In genomic region chr4:137128152-137128551, GRCm38 (mm10) we compare ENCODE assay signal across 11 mouse cellular contexts.
A peak's percentile ranks its signal among the peaks of the same experiment; 100 is the strongest.
DNase-seq lines count a peak whose midpoint lies in the region; ATAC-seq and TF ChIP-seq lines count a peak whose summit lies in the region.
"Had no signal": no experiment of that assay in that cellular context is flagged by ENCODE, and none has a peak within 500 bp of the region (broad histone marks: within the 10 kb centered on the region; RNA-seq: fewer than 3 reads in every experiment).

No protein-coding gene starts in this region.

- no peak for TF ChIP-seq CTCF in kidney, adult 2 months (conservative IDR thresholded peaks at IDR 0.05; ENCODE audit: insufficient read depth, insufficient read length, low read depth, low read length)

- H3K4me2 ChIP-seq in forebrain, embryonic 16.5 days (ENCODE audit: low read length) = no peak overlapping the region
- no peak overlapping the region for H3K4me2 ChIP-seq in limb, embryonic 14.5 days (replicated peaks; ENCODE audit: low read depth, low read length, severe bottlenecking)
- H3K4me2 ChIP-seq in liver, embryonic 12.5 days = no peak overlapping the region

- no peak for TF ChIP-seq POLR2A in kidney, adult 2 months (IDR thresholded peaks at IDR 0.05; ENCODE audit: low read depth, low read length)
- no peak for TF ChIP-seq POLR2A in limb, embryonic 14.5 days (IDR thresholded peaks at IDR 0.05; ENCODE audit: borderline replicate concordance, extremely low read depth, insufficient read depth, insufficient read length)

- no peak overlapping the region for H3K27ac ChIP-seq in kidney, adult 2 months (ENCODE audit: insufficient read depth, low read depth, low read length)
- peak overlapping the region; percentile 66 for H3K27ac ChIP-seq in forebrain, embryonic 16.5 days (ENCODE audit: low read length)
- H3K27ac ChIP-seq in limb, embryonic 14.5 days (replicated peaks; ENCODE audit: low read depth, low read length) = no peak overlapping the region; the same call in 1 of the 2 replicates
- no peak overlapping the region for H3K27ac ChIP-seq in liver, embryonic 12.5 days
- H3K27ac ChIP-seq: macrophage had no signal

- H3K27me3 ChIP-seq in kidney, adult 2 months (replicated peaks; ENCODE audit: control insufficient read depth, insufficient read depth, low read length) = no peaks in the 10 kb centered on the region
- no peaks in the 10 kb centered on the region for H3K27me3 ChIP-seq in forebrain, embryonic 16.5 days (replicated peaks; ENCODE audit: control insufficient read depth, insufficient read depth, low read length)
- no peaks in the 10 kb centered on the region; the same call in 1 of the 2 replicates for H3K27me3 ChIP-seq in limb, embryonic 14.5 days (ENCODE audit: control insufficient read depth, insufficient read depth, low read length)
- H3K27me3 ChIP-seq in liver, embryonic 12.5 days (replicated peaks) = peaks cover 86% of the 10 kb centered on the region

- peak; percentile 56 for DNase-seq in kidney, postnatal 10 days
- no peak for DNase-seq in kidney, adult 2 months
- DNase-seq in embryo, embryonic 10.5 days (ENCODE audit: low spot score) = peak; percentile 50
- peak; percentile 45 for DNase-seq in limb, embryonic 14.5 days (ENCODE audit: low spot score)
- DNase-seq in testis, postnatal 14 days (ENCODE audit: low spot score) = no peak
- DNase-seq: cerebellum, adult 2 months had no signal

- no peak overlapping the region for H3K4me3 ChIP-seq in kidney, adult 2 months (ENCODE audit: insufficient read depth, low read depth, low read length)
- no peak overlapping the region for H3K4me3 ChIP-seq in forebrain, embryonic 16.5 days (replicated peaks; ENCODE audit: low read length)
- no peak overlapping the region for H3K4me3 ChIP-seq in limb, embryonic 14.5 days (replicated peaks; ENCODE audit: low read length)
- no peak overlapping the region for H3K4me3 ChIP-seq in liver, embryonic 12.5 days

- no peak overlapping the region for H3K9ac ChIP-seq in forebrain, embryonic 16.5 days (replicated peaks; ENCODE audit: low read depth, low read length)
- H3K9ac ChIP-seq in limb, embryonic 14.5 days (ENCODE audit: low read depth, low read length, severe bottlenecking) = no peak overlapping the region
- no peak overlapping the region for H3K9ac ChIP-seq in liver, embryonic 12.5 days

- H3K4me1 ChIP-seq in kidney, adult 2 months (ENCODE audit: control insufficient read depth, insufficient read depth, low read length) = no peaks in the 10 kb centered on the region
- peaks cover 9% of the 10 kb centered on the region for H3K4me1 ChIP-seq in forebrain, embryonic 16.5 days (replicated peaks; ENCODE audit: control insufficient read depth, insufficient read depth, low read length)
- H3K4me1 ChIP-seq in limb, embryonic 14.5 days (ENCODE audit: control insufficient read depth, insufficient read depth, low read length) = peaks cover 9% of the 10 kb centered on the region; the same call in 1 of the 2 replicates
- H3K4me1 ChIP-seq in liver, embryonic 12.5 days = 0 out of 2 replicates have a peak, but pooled peaks cover 3% of the 10 kb centered on the region

- H3K9me3 ChIP-seq in forebrain, embryonic 16.5 days (ENCODE audit: control insufficient read depth, low read length) = no peaks in the 10 kb centered on the region
- H3K9me3 ChIP-seq in limb, embryonic 14.5 days (ENCODE audit: control insufficient read depth, low read length) = no peaks in the 10 kb centered on the region
- H3K9me3 ChIP-seq in liver, embryonic 12.5 days (replicated peaks) = no peaks in the 10 kb centered on the region

- no peaks in the 10 kb centered on the region for H3K36me3 ChIP-seq in kidney, adult 2 months (ENCODE audit: control insufficient read depth, insufficient read depth, low read length)
- no peaks in the 10 kb centered on the region for H3K36me3 ChIP-seq in forebrain, embryonic 16.5 days (ENCODE audit: control insufficient read depth, insufficient read depth)
- no peaks in the 10 kb centered on the region for H3K36me3 ChIP-seq in limb, embryonic 14.5 days (ENCODE audit: control insufficient read depth, insufficient read depth, low read length)
- H3K36me3 ChIP-seq in liver, embryonic 12.5 days = no peaks in the 10 kb centered on the region

- WGBS in kidney, adult 2 months = 33% methylated on average over 15 of the region's 15 CpGs
- WGBS in forebrain, embryonic 16.5 days = 34% methylated on average over 15 of the region's 15 CpGs
- WGBS in limb, embryonic 14.5 days = 6% methylated on average over 15 of the region's 15 CpGs
- 33% methylated on average over 15 of the region's 15 CpGs for WGBS in liver, embryonic 12.5 days (ENCODE audit: insufficient replicate concordance)

- peak; percentile 77 for ATAC-seq in forebrain, embryonic 16.5 days
- no peak for ATAC-seq in limb, embryonic 14.5 days (ENCODE audit: low FRiP score, low read depth)
- no peak for ATAC-seq in CD4-positive, CD25-positive, alpha-beta regulatory T cell, adult 4 months
- no peak for ATAC-seq in liver, embryonic 12.5 days
- ATAC-seq: activated CD4-positive, CD25-positive, alpha-beta regulatory T cell, adult 4 months had no signal

Comparison
In these comparisons a context has a peak if more than half of its experiments do, and no peak if none do; other contexts are left out.
1. DNase-seq: peak in kidney, postnatal 10 days (single experiment), embryo, embryonic 10.5 days (single experiment) and limb, embryonic 14.5 days (single experiment); none in kidney, adult 2 months (single experiment) and testis, postnatal 14 days (single experiment).